Mouse (Mus musculus): ENCODE results near the gene Tmem242.

GRCm38 (mm10) chr17:5421835-5422234 is 18.2 kb downstream of the Tmem242 start:
- TF ChIP-seq CTCF (IDR thresholded peaks at IDR 0.05; ENCODE audit: borderline replicate concordance, extremely low read depth, insufficient read depth, insufficient read length): no peak
- TF ChIP-seq POLR2A (IDR thresholded peaks at IDR 0.05; ENCODE audit: borderline replicate concordance, extremely low read depth, insufficient read depth, insufficient read length, poor library complexity, severe bottlenecking): no peak
